Mouse (Mus musculus) small intestine, adult 2 months (tissue): ENCODE data around the gene Cysrt1.

Experiments used
- CTCF ChIP-seq: fragments of 200-500 bp; IDR thresholded peaks from 2 replicates; pipeline ENCODE4 v1.5.1; 2012; ENCODE audit warnings: low read depth, mild to moderate bottlenecking, control low read depth, inconsistent platforms, low read length, moderate library complexity, mixed read lengths; ENCODE audit not compliant: insufficient replicate concordance, insufficient read length; ENCODE audit errors: extremely low read depth
- POLR2A ChIP-seq: fragments of 200-500 bp; IDR thresholded peaks from 2 replicates; pipeline ENCODE4 v1.6.1; 2012; ENCODE audit warnings: low read depth, mild to moderate bottlenecking, control low read depth, inconsistent platforms, low read length, moderate library complexity

GRCm38 (mm10) chr2:25241438-25241775 lies 845 bp downstream of the Cysrt1 start:
- TF ChIP-seq CTCF (no peak), POLR2A (no peak)
